ENCODE assay signal across 9 mouse cellular contexts in the genomic region with DNA sequence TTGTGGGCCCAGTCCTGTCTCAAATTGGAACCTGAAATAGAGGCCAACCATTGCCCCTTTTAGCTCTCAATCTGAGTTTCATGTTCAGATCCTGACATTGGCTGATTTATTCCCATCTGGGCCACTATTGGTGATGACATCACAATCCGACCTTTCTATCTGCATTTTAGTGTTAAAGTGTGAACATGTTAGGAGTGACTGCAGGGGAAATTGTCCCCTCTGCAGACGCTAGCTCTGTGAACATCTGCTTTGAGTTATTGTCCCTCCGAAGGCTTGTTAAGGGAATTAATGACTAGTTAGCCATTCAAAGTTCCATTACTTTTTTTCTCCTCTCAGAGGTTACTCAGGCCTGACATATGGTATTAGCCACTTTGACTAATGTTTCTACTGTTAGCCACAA.
"Had no signal": no experiment of that assay in that cellular context is flagged by ENCODE, and none has a peak within 500 bp of the region (broad histone marks: within the 10 kb centered on the region; RNA-seq: fewer than 3 reads in every experiment).

No protein-coding gene starts in this region.

- DNase-seq: kidney, adult 8-10 months; kidney, postnatal 25 days; lung, embryonic 14.5 days; lung, postnatal 10 days; lung, postnatal 4 days; right cerebral cortex, adult 18-20 months; right cerebral cortex, postnatal 25 days; thymus, postnatal 36 days had no signal

- ATAC-seq: midbrain, embryonic 16.5 days had no signal
